Mouse (Mus musculus): ENCODE results near the gene Zxdb. TPM values are rescaled to one million over a fixed set of nuclear protein-coding genes. Genes with fewer than 3 reads are reported as not detected.

The Zxdb gene
- polyA plus RNA-seq (2012; ENCODE audit: low replicate concordance), result 0.65 and 1.3 TPM in 2 replicates

GRCm38 (mm10) chrX:94724192-94724971 is at the start of gene Zxdb:
Gene Zxdb (plus strand): TSS chrX:94724569.

Other genes starting within 250 kb of the Zxdb start
- gene Maged1, start 182.4 kb upstream of the Zxdb start, polyA plus RNA-seq (2012; ENCODE audit: low replicate concordance), result 5.6 and 9.0 TPM in 2 replicates
- gene Gspt2, start 88.5 kb upstream of the Zxdb start, polyA plus RNA-seq (2012; ENCODE audit: low replicate concordance), result 2.9 and 6.7 TPM in 2 replicates

Measured in leukemia stem cell, adult 10-12 weeks (primary cell).